Mouse (Mus musculus): ENCODE results near the gene Rora.

Rora gene

GRCm38 (mm10) chr9:68760329-68760728, 106.7 kb downstream of the Rora start:
- no peak for DNase-seq (ENCODE audit: low read depth)

DNA sequence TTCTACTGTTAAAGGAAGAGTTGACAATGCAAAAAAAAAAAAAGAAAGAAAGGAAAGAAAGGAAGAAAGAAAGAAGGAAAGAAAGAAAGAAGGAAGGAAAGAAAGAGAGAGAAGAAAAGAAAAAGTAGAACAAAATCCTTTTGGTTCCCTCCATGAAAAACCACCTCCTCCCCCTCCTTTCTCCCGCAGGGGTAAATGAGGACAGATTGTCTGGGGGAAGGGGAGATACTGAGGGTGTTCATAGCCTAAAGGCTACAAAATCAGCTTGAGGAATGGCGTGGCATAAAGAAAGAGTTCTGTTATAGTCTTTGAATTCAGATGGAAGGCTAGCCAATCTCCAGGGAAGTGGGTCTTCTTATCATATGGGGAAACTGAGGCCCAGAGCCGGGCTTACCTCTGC, 107.3 kb downstream of the Rora start:
- DNase-seq (ENCODE audit: low read depth), result no peak

DNA sequence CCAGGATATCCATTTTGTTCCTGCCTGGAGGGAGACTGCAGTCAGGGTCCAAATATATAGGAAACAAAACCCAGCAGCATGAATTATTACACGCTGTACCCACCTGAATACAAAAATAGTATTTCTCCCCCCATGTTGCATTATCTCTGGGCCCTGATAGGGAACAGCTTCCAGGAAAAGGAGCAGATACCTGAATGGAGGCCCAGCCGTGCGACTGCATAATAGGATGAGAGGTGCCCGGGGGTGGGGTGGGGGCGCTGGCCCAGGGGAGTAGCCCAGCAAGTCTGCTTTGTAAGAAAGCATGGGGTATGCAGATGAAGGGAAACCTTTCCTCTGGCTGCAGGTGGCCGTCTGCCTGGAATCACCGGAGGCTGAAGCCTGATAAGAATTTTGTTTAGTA, 108.1 kb downstream of the Rora start:
- no peak for DNase-seq (ENCODE audit: low read depth)

DNA sequence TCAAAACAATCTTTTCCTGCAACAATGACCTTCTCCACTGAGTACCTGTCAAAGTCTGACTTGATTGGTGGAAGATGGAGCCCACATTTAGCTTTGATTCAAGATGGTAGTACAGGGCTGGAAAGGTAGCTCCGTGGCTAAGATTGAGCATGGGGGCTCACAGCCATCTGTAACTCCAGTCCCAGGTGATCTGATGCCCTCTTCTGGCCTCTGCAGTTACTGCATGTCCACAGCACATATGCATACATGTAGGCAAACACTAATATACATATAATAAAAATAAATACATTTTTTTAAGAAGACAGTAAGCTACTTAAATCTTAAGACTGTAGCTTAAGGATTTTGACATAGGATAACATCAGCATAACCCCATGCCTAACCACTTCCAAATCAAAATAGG, 112.0 kb downstream of the Rora start:
- no peak for DNase-seq (ENCODE audit: low read depth)

DNA sequence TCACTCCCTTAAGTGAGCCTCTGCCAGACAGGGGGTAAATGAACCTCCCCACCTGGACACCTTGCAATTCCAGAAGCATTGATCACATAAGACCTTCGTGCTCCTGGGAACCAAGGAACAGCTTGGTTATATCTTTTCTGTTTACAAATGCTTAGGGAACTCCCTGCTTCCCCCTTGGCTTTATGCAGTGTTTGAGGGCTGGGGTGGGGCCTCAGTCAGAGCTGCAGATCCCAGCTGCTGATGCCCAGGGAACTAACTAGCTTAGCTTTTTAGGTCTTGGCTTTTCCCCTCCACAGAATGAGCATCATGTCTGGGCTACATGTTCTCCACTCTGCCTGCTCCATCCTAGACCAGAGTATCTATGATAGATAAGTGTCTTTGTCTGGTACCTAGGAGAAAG, 116.1 kb downstream of the Rora start:
- DNase-seq (ENCODE audit: low read depth), result no peak

DNA sequence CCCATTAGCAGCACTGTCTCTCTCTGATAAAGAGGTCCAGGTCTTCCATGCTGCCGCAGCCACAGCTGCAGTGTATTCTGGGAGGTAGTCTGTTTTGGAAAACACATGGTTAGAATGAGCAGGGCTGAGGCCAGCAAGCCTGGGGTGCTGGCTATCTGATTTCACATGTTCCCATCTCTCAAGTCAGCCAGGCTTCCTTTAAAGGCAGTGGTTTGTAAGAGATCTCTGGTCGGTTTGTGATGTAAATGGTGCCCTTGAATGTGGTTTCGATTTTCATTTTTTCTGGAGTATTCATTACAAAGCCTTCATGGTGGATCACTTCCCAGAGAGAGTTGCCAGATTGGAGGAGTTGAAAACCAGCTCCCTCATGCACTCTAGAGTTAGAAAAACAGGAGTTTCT, 117.8 kb downstream of the Rora start:
- no peak for DNase-seq (ENCODE audit: low read depth)

DNA sequence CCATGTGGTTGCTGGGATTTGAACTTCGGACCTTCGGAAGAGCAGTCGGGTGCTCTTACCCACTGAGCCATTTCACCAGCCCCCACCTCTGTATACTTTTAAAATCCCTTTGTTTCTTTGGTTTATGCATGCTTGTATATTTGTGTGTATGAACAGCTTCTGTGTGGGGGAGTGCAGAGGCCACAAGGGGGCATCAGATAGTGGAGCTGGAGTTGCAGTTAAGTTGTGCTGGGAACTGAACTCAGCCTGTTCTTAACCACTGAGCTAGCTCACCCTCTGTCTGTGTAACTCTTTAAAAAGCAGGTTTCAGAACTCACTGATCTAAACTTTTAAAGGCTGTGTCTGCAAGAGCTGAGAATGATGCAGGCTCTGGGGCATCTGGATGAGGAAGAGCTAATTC, 120.2 kb downstream of the Rora start:
- DNase-seq (ENCODE audit: low read depth), result peak; percentile 1

DNA sequence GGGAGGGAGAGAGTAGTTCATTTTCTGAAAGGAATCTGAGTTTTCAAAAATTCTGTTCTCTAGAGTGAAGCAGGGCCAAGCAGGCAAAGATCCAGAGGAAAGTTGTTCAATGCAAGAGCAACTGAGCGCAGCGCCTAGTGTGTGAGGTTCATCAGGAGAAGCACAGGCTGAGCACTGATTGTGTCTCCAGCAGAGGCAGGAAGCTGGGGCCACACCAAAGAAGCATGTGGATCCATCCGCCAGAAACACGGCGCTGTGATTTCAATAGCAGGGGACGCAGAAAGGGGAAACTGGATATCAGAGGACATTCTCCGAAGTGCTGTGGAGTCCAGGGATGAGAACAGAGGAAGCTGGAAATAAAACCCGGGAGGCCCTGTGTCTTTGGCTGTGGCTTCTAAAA, 128.4 kb downstream of the Rora start:
- no peak for DNase-seq (ENCODE audit: low read depth)

DNA sequence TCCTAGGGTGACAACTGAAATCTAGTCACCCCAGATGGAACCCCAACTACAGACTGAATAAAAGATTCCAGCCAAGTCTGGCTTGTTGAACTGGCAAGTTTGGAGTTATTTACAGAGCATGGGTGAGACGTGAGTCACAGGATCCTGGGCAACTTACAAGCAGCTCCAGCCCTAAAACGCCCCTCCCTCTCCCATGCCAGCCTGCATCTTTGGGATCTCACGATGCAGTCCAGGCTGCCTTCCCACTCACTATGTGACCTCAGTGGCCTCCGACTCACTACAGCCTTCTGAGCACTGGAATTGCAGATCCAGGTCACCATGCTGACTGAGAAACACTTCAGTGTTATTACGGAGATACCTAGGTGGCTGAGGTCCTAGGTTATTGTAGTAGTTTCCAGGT, 129.0 kb downstream of the Rora start:
- no peak for DNase-seq (ENCODE audit: low read depth)

DNA sequence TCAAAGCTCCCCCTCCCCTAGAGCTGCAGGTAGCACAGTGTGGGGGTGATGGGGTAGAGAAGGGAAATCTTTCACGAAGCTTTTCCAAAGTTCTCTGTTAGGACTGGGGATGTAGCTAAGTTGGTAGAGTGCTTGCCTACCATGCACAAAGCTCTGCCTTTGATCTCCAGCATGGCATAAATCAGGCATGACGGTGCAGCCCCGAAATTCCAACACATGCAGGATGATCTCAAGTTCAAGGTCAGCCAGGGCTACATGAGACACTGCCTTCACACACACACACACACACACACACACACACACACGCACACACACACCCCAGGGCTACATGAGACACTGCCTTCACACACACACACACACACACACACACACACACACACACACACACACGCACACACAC, 129.7 kb downstream of the Rora start:
- DNase-seq (ENCODE audit: low read depth), result no peak

DNA sequence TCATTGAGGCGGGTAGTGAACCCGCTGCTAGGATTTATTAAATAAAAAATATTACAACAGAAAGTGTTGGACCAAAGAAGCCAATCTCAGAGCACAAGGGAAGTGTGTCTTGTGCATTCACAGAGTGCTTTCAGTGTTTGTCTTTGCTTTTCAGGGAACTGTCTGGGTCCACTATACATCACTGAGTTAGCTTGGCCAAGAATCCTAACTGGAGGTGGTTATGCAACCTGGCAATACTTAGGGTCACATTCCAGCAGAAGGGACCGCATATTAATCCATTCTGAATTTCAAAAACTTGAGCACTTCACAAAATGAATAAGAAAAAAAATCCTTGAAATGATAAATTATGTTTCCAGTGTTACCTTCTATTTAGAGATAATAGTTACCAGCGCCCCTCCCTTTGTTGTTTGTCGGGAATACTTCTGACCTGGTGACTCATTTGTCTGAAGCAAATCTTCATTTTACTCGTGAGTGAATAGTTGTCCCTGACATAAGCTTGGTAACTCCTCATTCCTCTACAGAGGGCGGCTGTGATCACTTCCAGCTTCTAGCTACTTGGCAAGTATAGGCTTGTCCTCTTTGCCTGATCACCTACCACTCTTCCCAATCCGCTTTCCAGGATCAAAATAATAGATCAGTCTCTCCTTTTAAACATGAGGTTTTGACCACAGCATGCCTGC, 133.2 kb downstream of the Rora start:
- DNase-seq (ENCODE audit: low read depth), result no peak

- no peak for DNase-seq (ENCODE audit: low read depth)
Observed at GRCm38 (mm10) chr9:68787665-68788064, 134.1 kb downstream of the Rora start.

DNA sequence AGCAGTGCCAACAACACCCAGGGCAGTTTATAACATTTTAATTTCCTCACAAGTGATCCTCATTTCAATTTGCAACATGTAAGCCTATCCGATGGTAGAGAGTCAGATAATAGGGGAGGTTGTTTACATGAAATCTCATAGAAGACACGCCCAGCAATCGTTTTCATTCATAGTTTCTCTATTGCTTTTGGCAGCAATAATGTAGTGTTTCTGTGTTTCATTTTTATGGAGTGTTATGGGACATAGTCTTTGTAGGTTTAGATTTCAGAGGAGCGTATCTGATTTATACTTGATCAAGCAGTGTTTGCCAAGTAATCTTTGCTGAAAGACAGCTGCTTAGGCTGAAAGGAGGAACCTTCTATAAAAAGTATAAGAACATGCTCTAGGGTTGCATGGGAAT, 137.3 kb downstream of the Rora start:
- no peak for DNase-seq (ENCODE audit: low read depth)

GRCm38 (mm10) chr9:68791982-68792540, 138.5 kb downstream of the Rora start:
- DNase-seq (ENCODE audit: low read depth), result no peak

DNA sequence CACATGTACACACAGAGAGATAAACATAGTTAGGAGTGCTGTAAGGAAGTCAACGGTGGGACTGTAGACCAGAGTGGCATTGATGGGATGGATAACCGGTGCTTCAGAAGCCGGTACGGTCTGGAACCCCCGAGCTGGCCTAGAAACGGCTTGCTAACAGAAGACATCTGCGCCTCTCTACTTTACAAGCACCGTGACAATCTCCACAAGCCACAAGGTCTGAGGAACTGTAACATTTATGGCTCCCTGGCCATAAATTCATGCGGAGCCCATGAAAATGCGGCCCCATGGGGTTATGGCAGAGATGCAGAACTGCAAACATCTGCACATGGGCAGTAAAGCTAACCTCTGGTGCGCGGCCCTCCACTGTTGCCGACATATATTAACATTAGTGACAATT, 141.7 kb downstream of the Rora start:
- DNase-seq (ENCODE audit: low read depth), result no peak

DNA sequence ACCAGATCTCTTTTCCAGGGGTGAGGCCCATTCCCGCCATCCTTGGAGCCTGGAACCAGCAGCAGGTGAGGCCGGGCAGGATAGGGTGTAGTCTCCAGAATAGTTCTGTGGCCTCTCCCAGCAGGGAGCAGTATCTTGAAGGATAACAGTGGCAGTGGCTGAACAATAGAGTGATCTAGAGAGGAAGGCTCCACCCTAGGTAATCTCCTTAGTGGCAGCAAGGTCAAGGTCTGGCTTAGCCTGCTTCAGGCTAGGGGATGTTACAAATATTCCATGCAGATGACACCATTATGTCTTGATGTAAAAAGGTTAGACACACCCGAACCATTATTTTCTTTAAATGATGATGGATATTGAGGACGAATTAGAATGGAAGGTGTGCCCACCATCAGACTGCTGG, 144.6 kb downstream of the Rora start:
- no peak for DNase-seq (ENCODE audit: low read depth)

DNA sequence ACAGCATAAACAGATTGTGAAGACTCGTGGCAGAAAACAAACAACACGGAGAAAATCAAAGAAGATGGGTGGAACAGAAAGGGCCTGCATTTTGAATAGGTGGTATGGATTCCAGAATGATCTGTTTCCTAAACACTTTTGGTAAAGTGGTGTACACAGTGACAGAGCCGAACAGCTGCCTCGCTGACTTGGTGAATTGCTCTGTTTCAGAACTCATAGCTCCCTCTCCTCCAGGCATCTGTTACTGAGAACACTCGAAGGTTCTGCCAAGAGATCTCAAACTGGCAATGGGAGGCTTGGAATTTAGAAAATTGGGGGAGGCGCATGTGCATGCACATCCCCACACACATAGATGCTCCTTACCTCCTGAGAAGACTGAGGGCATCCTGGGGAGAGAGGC, 145.5 kb downstream of the Rora start:
- DNase-seq (ENCODE audit: low read depth), result no peak

- DNase-seq (ENCODE audit: low read depth), result no peak
Observed at GRCm38 (mm10) chr9:68804229-68804628, 150.6 kb downstream of the Rora start.

DNA sequence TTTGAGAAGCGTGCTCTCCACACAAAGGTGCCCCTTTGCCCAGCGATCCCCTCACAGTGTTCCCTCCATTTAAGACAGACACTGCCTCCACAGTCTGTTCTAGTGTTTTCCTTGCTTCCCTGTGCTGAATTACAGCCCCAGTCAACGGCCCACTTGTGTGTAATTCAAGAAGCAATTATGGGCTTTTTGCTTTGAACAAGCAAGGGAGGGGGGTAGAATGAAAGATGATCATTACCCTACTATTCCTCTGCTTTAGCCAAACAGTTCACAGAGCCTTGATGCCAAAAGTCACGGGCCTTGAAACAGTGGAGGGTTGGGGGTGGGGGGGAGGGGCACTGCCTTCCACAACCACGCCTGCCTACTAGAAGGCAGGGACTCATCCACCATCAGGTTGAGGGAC, 152.2 kb downstream of the Rora start:
- DNase-seq (ENCODE audit: low read depth), result no peak

- DNase-seq (ENCODE audit: low read depth), result no peak
Observed at GRCm38 (mm10) chr9:68807735-68808134, 154.1 kb downstream of the Rora start.

DNA sequence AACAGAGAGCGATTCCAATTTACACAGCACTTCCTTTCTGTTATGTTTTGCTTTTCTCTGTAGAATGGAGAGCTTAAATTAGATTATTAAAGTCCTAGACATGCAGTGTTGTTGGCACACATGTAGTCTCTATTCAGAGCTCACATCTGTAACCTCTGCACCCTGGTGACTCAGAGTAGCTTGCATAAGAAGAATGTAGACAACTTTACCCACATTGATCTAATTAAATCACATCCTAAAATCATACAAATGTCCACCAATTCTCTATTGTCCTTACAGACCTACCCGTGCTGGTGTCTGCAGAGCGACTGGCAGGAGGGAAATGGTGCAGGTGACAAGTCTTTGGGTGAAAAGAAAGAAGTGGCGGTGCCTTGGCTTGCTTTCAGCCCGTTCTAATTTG, 155.9 kb downstream of the Rora start:
- DNase-seq (ENCODE audit: low read depth), result no peak

GRCm38 (mm10) chr9:68814723-68815122, 161.1 kb downstream of the Rora start:
- no peak for DNase-seq (ENCODE audit: low read depth)

GRCm38 (mm10) chr9:68815877-68816276, 162.3 kb downstream of the Rora start:
- no peak for DNase-seq (ENCODE audit: low read depth)

DNA sequence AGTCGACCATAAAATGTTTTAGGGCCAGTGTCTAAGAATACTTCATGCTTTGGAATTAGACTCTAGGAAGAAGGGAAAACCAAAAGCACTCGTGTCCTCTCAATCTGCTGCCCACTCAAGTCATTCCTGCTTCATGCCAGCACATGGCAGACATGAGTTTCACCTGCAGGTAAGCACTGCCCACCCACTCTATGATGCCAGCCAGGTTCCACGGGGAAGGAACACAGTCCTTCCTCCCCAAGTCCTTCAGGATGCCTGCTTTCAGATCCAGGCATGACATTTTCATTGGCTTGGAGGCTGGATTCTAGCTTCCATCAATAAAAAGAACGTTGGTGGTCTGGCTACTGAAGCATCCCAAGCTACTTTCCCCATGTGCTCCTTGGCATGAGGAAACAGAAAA, 166.4 kb downstream of the Rora start:
- no peak for DNase-seq (ENCODE audit: low read depth)

Measured in 416B (cell line).